Mouse (Mus musculus) limb, embryonic 15.5 days (tissue): ENCODE measurements at regions not wholly inside any gene's neighbourhood (a gene's known extent, or its start where the extent isn't known, plus 50 kb on each side); places are given as distances from the start of the nearest gene placed in this dataset.

ENCODE experiments used
- ATAC-seq: fragments of 200-750 bp; cut with Nextera tagmentation; 2 replicates; pipeline ENCODE4 v1.8.0; 2017; ENCODE audit warnings: low read depth, moderate TSS enrichment; ENCODE audit not compliant: insufficient number of reproducible peaks, low FRiP score, low TSS enrichment
- H3K27ac ChIP-seq: fragments of 300-500 bp; sonication (generic); 2 replicates; pipeline ENCODE4 v1.5.1; 2015; ENCODE audit warnings: moderate library complexity, mild to moderate bottlenecking, inconsistent platforms
- H3K27me3 ChIP-seq: fragments of 300-500 bp; sonication (generic); 2 replicates; pipeline ENCODE4 v1.6.1; 2015; ENCODE audit warnings: inconsistent platforms
- H3K36me3 ChIP-seq: fragments of 300-500 bp; sonication (generic); 2 replicates; pipeline ENCODE4 v1.6.1; 2015; ENCODE audit warnings: inconsistent platforms
- H3K4me1 ChIP-seq: fragments of 300-500 bp; sonication (generic); 2 replicates; pipeline ENCODE4 v1.6.1; 2015; ENCODE audit warnings: inconsistent platforms
- H3K4me2 ChIP-seq: fragments of 300-500 bp; sonication (generic); 2 replicates; pipeline ENCODE4 v1.6.1; 2015; ENCODE audit warnings: mild to moderate bottlenecking, inconsistent platforms
- H3K4me3 ChIP-seq: fragments of 300-500 bp; sonication (generic); 2 replicates; pipeline ENCODE4 v1.5.1; 2015; ENCODE audit warnings: mild to moderate bottlenecking, inconsistent platforms
- H3K9ac ChIP-seq: fragments of 300-500 bp; sonication (generic); 2 replicates; pipeline ENCODE4 v1.6.1; 2015; ENCODE audit warnings: inconsistent platforms
- H3K9me3 ChIP-seq: fragments of 300-500 bp; sonication (generic); 2 replicates; pipeline ENCODE4 v1.6.1; 2016; ENCODE audit warnings: inconsistent platforms
- WGBS: fragments of 180-500 bp; shearing (Covaris S2); methylation state at CpG from one replicate; pipeline ENCODE4 v1.1.7; 2015; 5-methylcytosine and 5-hydroxymethylcytosine counted together

GRCm38 (mm10) chr6:50760367-50760766 is 106.1 kb upstream of the Npvf start:
- no peaks in the 10 kb centered on the region for H3K9me3 ChIP-seq
- 71% methylated on average over 6 of the region's 6 CpGs for WGBS
- H3K4me3 ChIP-seq = no peak overlapping the region
- no peaks in the 10 kb centered on the region for H3K36me3 ChIP-seq
- H3K27me3 ChIP-seq = peaks cover 4% of the 10 kb centered on the region; the same call in 1 of the 2 replicates
- H3K27ac ChIP-seq = no peak overlapping the region
- H3K4me2 ChIP-seq = no peak overlapping the region
- H3K4me1 ChIP-seq = no peaks in the 10 kb centered on the region
- no peak for ATAC-seq
- no peak overlapping the region for H3K9ac ChIP-seq

GRCm38 (mm10) chr6:50763121-50763520 is 108.9 kb upstream of the Npvf start:
- Histone ChIP-seq H3K27ac (no peak overlapping the region), H3K27me3 (no peaks in the 10 kb centered on the region; the same call in 1 of the 2 replicates), H3K4me2 (no peak overlapping the region), H3K9me3 (no peaks in the 10 kb centered on the region), H3K4me1 (no peaks in the 10 kb centered on the region), H3K4me3 (no peak overlapping the region), H3K36me3 (no peaks in the 10 kb centered on the region), H3K9ac (no peak overlapping the region)
- WGBS = 59% methylated on average over 4 of the region's 4 CpGs
- no peak for ATAC-seq

- Histone ChIP-seq H3K27ac (no peak overlapping the region), H3K9me3 (no peaks in the 10 kb centered on the region), H3K36me3 (no peaks in the 10 kb centered on the region), H3K4me2 (no peak overlapping the region), H3K27me3 (no peaks in the 10 kb centered on the region), H3K4me3 (no peak overlapping the region), H3K9ac (no peak overlapping the region), H3K4me1 (no peaks in the 10 kb centered on the region)
- no peak for ATAC-seq
- WGBS = 84% methylated on average over 14 of the region's 14 CpGs
These were observed 112.2 kb upstream of the Npvf start for GRCm38 (mm10) chr6:50766442-50766915.

GRCm38 (mm10) chr6:50767126-50767525 is 112.9 kb upstream of the Npvf start:
- no peaks in the 10 kb centered on the region for H3K4me1 ChIP-seq
- no peaks in the 10 kb centered on the region for H3K27me3 ChIP-seq
- H3K4me3 ChIP-seq = no peak overlapping the region
- no peak overlapping the region for H3K4me2 ChIP-seq
- H3K9me3 ChIP-seq = no peaks in the 10 kb centered on the region
- no peak for ATAC-seq
- WGBS = 53% methylated on average over 6 of the region's 6 CpGs
- no peak overlapping the region for H3K27ac ChIP-seq
- no peak overlapping the region for H3K9ac ChIP-seq
- no peaks in the 10 kb centered on the region for H3K36me3 ChIP-seq

- 90% methylated on average over 4 of the region's 4 CpGs for WGBS
- no peaks in the 10 kb centered on the region for H3K36me3 ChIP-seq
- no peaks in the 10 kb centered on the region for H3K9me3 ChIP-seq
- H3K27me3 ChIP-seq = no peaks in the 10 kb centered on the region
- H3K4me1 ChIP-seq = no peaks in the 10 kb centered on the region
- no peak overlapping the region for H3K9ac ChIP-seq
- H3K4me2 ChIP-seq = no peak overlapping the region
- no peak overlapping the region for H3K27ac ChIP-seq
- ATAC-seq = no peak
- no peak overlapping the region for H3K4me3 ChIP-seq
These were observed 113.6 kb upstream of the Npvf start for GRCm38 (mm10) chr6:50767827-50768226.

GRCm38 (mm10) chr6:50769101-50769500 is 114.9 kb upstream of the Npvf start:
- ATAC-seq = no peak

GRCm38 (mm10) chr6:50770481-50770880 is 116.2 kb upstream of the Npvf start:
- WGBS = 61% methylated on average over 3 of the region's 3 CpGs
- no peaks in the 10 kb centered on the region for H3K36me3 ChIP-seq
- H3K27ac ChIP-seq = no peak overlapping the region
- ATAC-seq = no peak
- H3K9ac ChIP-seq = no peak overlapping the region
- no peaks in the 10 kb centered on the region for H3K27me3 ChIP-seq
- H3K4me1 ChIP-seq = no peaks in the 10 kb centered on the region
- H3K4me3 ChIP-seq = no peak overlapping the region
- no peak overlapping the region for H3K4me2 ChIP-seq
- H3K9me3 ChIP-seq = no peaks in the 10 kb centered on the region

More at GRCm38 (mm10) chr6:50769101-50769500, 114.9 kb upstream of the Npvf start:
- Histone ChIP-seq H3K27ac (no peak overlapping the region), H3K27me3 (no peaks in the 10 kb centered on the region), H3K4me2 (no peak overlapping the region), H3K9me3 (no peaks in the 10 kb centered on the region), H3K9ac (no peak overlapping the region), H3K4me1 (no peaks in the 10 kb centered on the region), H3K36me3 (no peaks in the 10 kb centered on the region), H3K4me3 (no peak overlapping the region)
- 71% methylated on average over 2 of the region's 2 CpGs for WGBS

GRCm38 (mm10) chr6:50775637-50776036 is 121.4 kb upstream of the Npvf start:
- Histone ChIP-seq H3K4me2 (no peak overlapping the region), H3K36me3 (no peaks in the 10 kb centered on the region), H3K9me3 (no peaks in the 10 kb centered on the region), H3K27me3 (no peaks in the 10 kb centered on the region), H3K4me3 (no peak overlapping the region), H3K9ac (no peak overlapping the region), H3K27ac (no peak overlapping the region), H3K4me1 (peaks cover 13% of the 10 kb centered on the region; the same call in 1 of the 2 replicates)
- 89% methylated on average over 4 of the region's 4 CpGs for WGBS
- no peak for ATAC-seq

- no peak for ATAC-seq
- H3K4me1 ChIP-seq = peaks cover 16% of the 10 kb centered on the region; the same call in 1 of the 2 replicates
- H3K4me2 ChIP-seq = 0 out of 2 replicates have a peak overlapping the region, but pooled peaks have one; percentile 14
- no peaks in the 10 kb centered on the region for H3K36me3 ChIP-seq
- H3K27ac ChIP-seq = no peak overlapping the region
- no peak overlapping the region for H3K9ac ChIP-seq
- H3K9me3 ChIP-seq = no peaks in the 10 kb centered on the region
- no peak overlapping the region for H3K4me3 ChIP-seq
- H3K27me3 ChIP-seq = no peaks in the 10 kb centered on the region
- 60% methylated on average over 11 of the region's 11 CpGs for WGBS
These were observed 122.1 kb upstream of the Npvf start for GRCm38 (mm10) chr6:50776236-50776832.

GRCm38 (mm10) chr6:50776931-50777495 is 122.8 kb upstream of the Npvf start:
- no peak for ATAC-seq

GRCm38 (mm10) chr6:50777827-50778226 is 123.6 kb upstream of the Npvf start:
- Histone ChIP-seq H3K4me1 (peaks cover 16% of the 10 kb centered on the region; the same call in 1 of the 2 replicates), H3K4me3 (no peak overlapping the region), H3K9me3 (no peaks in the 10 kb centered on the region), H3K36me3 (no peaks in the 10 kb centered on the region), H3K27ac (no peak overlapping the region), H3K4me2 (no peak overlapping the region), H3K27me3 (no peaks in the 10 kb centered on the region), H3K9ac (no peak overlapping the region)
- WGBS = 48% methylated on average over 4 of the region's 4 CpGs
- ATAC-seq = no peak

More at GRCm38 (mm10) chr6:50776931-50777495, 122.8 kb upstream of the Npvf start:
- H3K4me3 ChIP-seq = no peak overlapping the region
- H3K4me1 ChIP-seq = peaks cover 16% of the 10 kb centered on the region; the same call in 1 of the 2 replicates
- WGBS = 12% methylated on average over 10 of the region's 10 CpGs
- H3K9ac ChIP-seq = no peak overlapping the region
- no peaks in the 10 kb centered on the region for H3K9me3 ChIP-seq
- H3K36me3 ChIP-seq = no peaks in the 10 kb centered on the region
- no peaks in the 10 kb centered on the region for H3K27me3 ChIP-seq
- H3K27ac ChIP-seq = no peak overlapping the region
- H3K4me2 ChIP-seq = peak overlapping the region; percentile 14; the same call in 1 of the 2 replicates

- Histone ChIP-seq H3K4me3 (no peak overlapping the region), H3K4me2 (no peak overlapping the region), H3K36me3 (no peaks in the 10 kb centered on the region), H3K4me1 (peaks cover 16% of the 10 kb centered on the region; the same call in 1 of the 2 replicates), H3K27me3 (0 out of 2 replicates have a peak, but pooled peaks cover 5% of the 10 kb centered on the region), H3K9ac (no peak overlapping the region), H3K9me3 (no peaks in the 10 kb centered on the region), H3K27ac (no peak overlapping the region)
- 49% methylated on average over 3 of the region's 3 CpGs for WGBS
- ATAC-seq = no peak
These were observed 126.4 kb upstream of the Npvf start for GRCm38 (mm10) chr6:50780677-50781076.
